Mouse (Mus musculus) liver, embryonic 12.5 days (tissue): ENCODE data around the gene Epha3. TPM values are rescaled to one million over a fixed set of nuclear protein-coding genes. Genes with fewer than 3 reads are reported as not detected.

Source experiments
- ATAC-seq: fragments of 200-750 bp; cut with Nextera tagmentation; 2 replicates; pipeline ENCODE4 v1.8.0; 2017; ENCODE audit warnings: moderate number of reproducible peaks, mild to moderate bottlenecking, moderate library complexity
- H3K27ac ChIP-seq: fragments of 300-500 bp; sonication (generic); 2 replicates; pipeline ENCODE4 v1.5.1; 2016; ENCODE audit warnings: mild to moderate bottlenecking
- H3K27me3 ChIP-seq: fragments of 300-500 bp; sonication (generic); replicated peaks from 2 replicates; pipeline ENCODE4 v1.6.1; 2016; ENCODE audit warnings: mild to moderate bottlenecking, moderate library complexity
- H3K36me3 ChIP-seq: fragments of 300-500 bp; sonication (generic); 2 replicates; pipeline ENCODE4 v1.6.1; 2016; ENCODE audit warnings: mild to moderate bottlenecking, moderate library complexity
- H3K4me1 ChIP-seq: fragments of 300-500 bp; sonication (generic); 2 replicates; pipeline ENCODE4 v1.6.1; 2016
- H3K4me2 ChIP-seq: fragments of 300-500 bp; sonication (generic); 2 replicates; pipeline ENCODE4 v1.6.1; 2016; ENCODE audit warnings: mild to moderate bottlenecking, moderate library complexity
- H3K4me3 ChIP-seq: fragments of 300-500 bp; sonication (generic); 2 replicates; pipeline ENCODE4 v1.5.1; 2016; ENCODE audit warnings: mild to moderate bottlenecking, moderate library complexity
- H3K9ac ChIP-seq: fragments of 300-500 bp; sonication (generic); 2 replicates; pipeline ENCODE4 v1.6.1; 2016; ENCODE audit warnings: mild to moderate bottlenecking, moderate library complexity
- H3K9me3 ChIP-seq: fragments of 300-500 bp; sonication (generic); replicated peaks from 2 replicates; pipeline ENCODE4 v1.6.1; 2016; ENCODE audit warnings: mild to moderate bottlenecking, moderate library complexity
- WGBS: fragments of 180-500 bp; shearing (Covaris S2); methylation state at CpG from one replicate; pipeline ENCODE4 v1.1.7; 2016; ENCODE audit not compliant: insufficient replicate concordance; 5-methylcytosine and 5-hydroxymethylcytosine counted together
- polyA plus RNA-seq: library from polyadenylated mRNA; unstranded; fragments of >200 nt; fragmentation: Nextera tagmentation; extraction: Ambion mirVana; gene quantifications from 2 replicates; pipeline ENCODE4 v1.2.1, GENCODE M21; 2016

Epha3 gene
- polyA plus RNA-seq, 1 experiment from 2014 or later: 2.3 TPM

- H3K4me1 ChIP-seq: no peaks in the 10 kb centered on the region
- H3K27me3 ChIP-seq: no peaks in the 10 kb centered on the region
- H3K27ac ChIP-seq: no peak overlapping the region
- H3K4me2 ChIP-seq: no peak overlapping the region
- no peak overlapping the region for H3K9ac ChIP-seq
- H3K4me3 ChIP-seq: no peak overlapping the region
- WGBS: 64% methylated on average over 6 of the region's 6 CpGs
- no peak for ATAC-seq
- H3K36me3 ChIP-seq: no peaks in the 10 kb centered on the region
- no peaks in the 10 kb centered on the region for H3K9me3 ChIP-seq
These were observed 46.4 kb downstream of the Epha3 start for GRCm38 (mm10) chr16:63817606-63818005.

- no peaks in the 10 kb centered on the region for H3K4me1 ChIP-seq
- no peak overlapping the region for H3K9ac ChIP-seq
- H3K4me3 ChIP-seq: no peak overlapping the region
- H3K36me3 ChIP-seq: no peaks in the 10 kb centered on the region
- no peaks in the 10 kb centered on the region for H3K9me3 ChIP-seq
- whole genome bisulfite sequencing: 36% methylated on average over 1 of the region's 1 CpGs
- no peak overlapping the region for H3K27ac ChIP-seq
- ATAC-seq: no peak
- no peak overlapping the region for H3K4me2 ChIP-seq
- H3K27me3 ChIP-seq: no peaks in the 10 kb centered on the region
These were observed 47.3 kb downstream of the Epha3 start for GRCm38 (mm10) chr16:63816672-63817071.

GRCm38 (mm10) chr16:63809871-63810270 lies 54.1 kb downstream of the Epha3 start:
- H3K4me2 ChIP-seq: no peak overlapping the region
- H3K36me3 ChIP-seq: no peaks in the 10 kb centered on the region
- no peaks in the 10 kb centered on the region for H3K9me3 ChIP-seq
- no peak overlapping the region for H3K9ac ChIP-seq
- no peak overlapping the region for H3K27ac ChIP-seq
- no peak overlapping the region for H3K4me3 ChIP-seq
- no peaks in the 10 kb centered on the region for H3K27me3 ChIP-seq
- WGBS: 65% methylated on average over 5 of the region's 5 CpGs
- no peak for ATAC-seq
- H3K4me1 ChIP-seq: no peaks in the 10 kb centered on the region

GRCm38 (mm10) chr16:63808991-63809390 lies 55.0 kb downstream of the Epha3 start:
- Histone ChIP-seq H3K27me3 (no peaks in the 10 kb centered on the region), H3K4me1 (no peaks in the 10 kb centered on the region), H3K4me3 (no peak overlapping the region), H3K9me3 (no peaks in the 10 kb centered on the region), H3K36me3 (no peaks in the 10 kb centered on the region), H3K27ac (no peak overlapping the region), H3K4me2 (no peak overlapping the region), H3K9ac (no peak overlapping the region)
- no peak for ATAC-seq

GRCm38 (mm10) chr16:63806437-63807129 lies 57.4 kb downstream of the Epha3 start:
- no peak overlapping the region for H3K4me3 ChIP-seq
- H3K27me3 ChIP-seq: no peaks in the 10 kb centered on the region
- no peak overlapping the region for H3K4me2 ChIP-seq
- no peaks in the 10 kb centered on the region for H3K36me3 ChIP-seq
- no peaks in the 10 kb centered on the region for H3K9me3 ChIP-seq
- ATAC-seq: no peak
- H3K27ac ChIP-seq: no peak overlapping the region
- WGBS: 57% methylated on average over 5 of the region's 5 CpGs
- H3K4me1 ChIP-seq: no peaks in the 10 kb centered on the region
- H3K9ac ChIP-seq: no peak overlapping the region

- Histone ChIP-seq H3K4me1 (no peaks in the 10 kb centered on the region), H3K27ac (no peak overlapping the region), H3K9ac (no peak overlapping the region), H3K9me3 (no peaks in the 10 kb centered on the region), H3K27me3 (no peaks in the 10 kb centered on the region), H3K4me3 (no peak overlapping the region), H3K4me2 (no peak overlapping the region), H3K36me3 (no peaks in the 10 kb centered on the region)
- ATAC-seq: no peak
- 74% methylated on average over 3 of the region's 3 CpGs for WGBS
These were observed 58.0 kb downstream of the Epha3 start for GRCm38 (mm10) chr16:63806025-63806424.

GRCm38 (mm10) chr16:63801436-63801835 lies 62.5 kb downstream of the Epha3 start:
- Histone ChIP-seq H3K9ac (no peak overlapping the region), H3K36me3 (no peaks in the 10 kb centered on the region), H3K4me1 (no peaks in the 10 kb centered on the region), H3K4me2 (no peak overlapping the region), H3K4me3 (no peak overlapping the region), H3K9me3 (no peaks in the 10 kb centered on the region), H3K27ac (no peak overlapping the region), H3K27me3 (no peaks in the 10 kb centered on the region)
- ATAC-seq: no peak
- WGBS: 69% methylated on average over 3 of the region's 3 CpGs

GRCm38 (mm10) chr16:63798341-63798740 lies 65.6 kb downstream of the Epha3 start:
- H3K4me1 ChIP-seq: no peaks in the 10 kb centered on the region
- no peak overlapping the region for H3K4me2 ChIP-seq
- no peaks in the 10 kb centered on the region for H3K36me3 ChIP-seq
- H3K9ac ChIP-seq: no peak overlapping the region
- no peaks in the 10 kb centered on the region for H3K27me3 ChIP-seq
- no peak for ATAC-seq
- H3K27ac ChIP-seq: no peak overlapping the region
- WGBS: 71% methylated on average over 2 of the region's 2 CpGs
- no peaks in the 10 kb centered on the region for H3K9me3 ChIP-seq
- no peak overlapping the region for H3K4me3 ChIP-seq

GRCm38 (mm10) chr16:63794292-63794691 lies 69.7 kb downstream of the Epha3 start:
- H3K4me1 ChIP-seq: no peaks in the 10 kb centered on the region
- H3K27me3 ChIP-seq: no peaks in the 10 kb centered on the region
- 66% methylated on average over 5 of the region's 5 CpGs for WGBS
- H3K27ac ChIP-seq: no peak overlapping the region
- no peak overlapping the region for H3K9ac ChIP-seq
- no peaks in the 10 kb centered on the region for H3K9me3 ChIP-seq
- ATAC-seq: no peak
- no peak overlapping the region for H3K4me2 ChIP-seq
- H3K36me3 ChIP-seq: no peaks in the 10 kb centered on the region
- no peak overlapping the region for H3K4me3 ChIP-seq

- no peak overlapping the region for H3K27ac ChIP-seq
- no peaks in the 10 kb centered on the region for H3K36me3 ChIP-seq
- H3K27me3 ChIP-seq: no peaks in the 10 kb centered on the region
- H3K4me1 ChIP-seq: no peaks in the 10 kb centered on the region
- ATAC-seq: no peak
- 68% methylated on average over 1 of the region's 1 CpGs for WGBS
- no peak overlapping the region for H3K4me2 ChIP-seq
- H3K9me3 ChIP-seq: no peaks in the 10 kb centered on the region
- no peak overlapping the region for H3K9ac ChIP-seq
- no peak overlapping the region for H3K4me3 ChIP-seq
These were observed 70.2 kb downstream of the Epha3 start for GRCm38 (mm10) chr16:63793805-63794204.

- no peak overlapping the region for H3K27ac ChIP-seq
- H3K9me3 ChIP-seq: no peaks in the 10 kb centered on the region
- no peak overlapping the region for H3K9ac ChIP-seq
- no peaks in the 10 kb centered on the region for H3K36me3 ChIP-seq
- H3K4me3 ChIP-seq: no peak overlapping the region
- no peak overlapping the region for H3K4me2 ChIP-seq
- H3K27me3 ChIP-seq: no peaks in the 10 kb centered on the region
- WGBS: 73% methylated on average over 2 of the region's 2 CpGs
- no peaks in the 10 kb centered on the region for H3K4me1 ChIP-seq
- no peak for ATAC-seq
These were observed 71.9 kb downstream of the Epha3 start for GRCm38 (mm10) chr16:63792084-63792483.

GRCm38 (mm10) chr16:63783544-63783943 lies 80.4 kb downstream of the Epha3 start:
- Histone ChIP-seq H3K4me2 (no peak overlapping the region), H3K4me1 (no peaks in the 10 kb centered on the region), H3K27me3 (no peaks in the 10 kb centered on the region), H3K4me3 (no peak overlapping the region), H3K9ac (no peak overlapping the region), H3K27ac (no peak overlapping the region), H3K36me3 (no peaks in the 10 kb centered on the region), H3K9me3 (no peaks in the 10 kb centered on the region)
- no peak for ATAC-seq
- 70% methylated on average over 7 of the region's 7 CpGs for WGBS

GRCm38 (mm10) chr16:63782101-63782500 lies 81.9 kb downstream of the Epha3 start:
- no peaks in the 10 kb centered on the region for H3K4me1 ChIP-seq
- no peak for ATAC-seq
- H3K27me3 ChIP-seq: no peaks in the 10 kb centered on the region
- WGBS: 56% methylated on average over 1 of the region's 1 CpGs
- H3K4me2 ChIP-seq: no peak overlapping the region
- H3K27ac ChIP-seq: no peak overlapping the region
- no peaks in the 10 kb centered on the region for H3K9me3 ChIP-seq
- no peak overlapping the region for H3K4me3 ChIP-seq
- no peaks in the 10 kb centered on the region for H3K36me3 ChIP-seq
- H3K9ac ChIP-seq: no peak overlapping the region
